Mouse (Mus musculus) ES-E14 (cell line): ENCODE measurements around the gene Fkbp6.

ENCODE experiments used
- CHD2 ChIP-seq: IDR thresholded peaks from 2 replicates; pipeline ENCODE4 v1.6.1; 2014; ENCODE audit warnings: mild to moderate bottlenecking, low read depth, low read length, inconsistent platforms
- HCFC1 ChIP-seq: IDR thresholded peaks from 2 replicates; pipeline ENCODE4 v1.6.1; 2012; ENCODE audit warnings: low read length, inconsistent platforms, borderline replicate concordance; ENCODE audit not compliant: insufficient read depth
- MAFK ChIP-seq: IDR thresholded peaks from 2 replicates; pipeline ENCODE4 v1.6.1; 2014; ENCODE audit warnings: mild to moderate bottlenecking, low read depth, low read length, inconsistent platforms; ENCODE audit not compliant: insufficient read depth
- ZC3H11A ChIP-seq: IDR thresholded peaks from 2 replicates; pipeline ENCODE4 v1.6.1; 2012; ENCODE audit warnings: low read depth, mild to moderate bottlenecking, inconsistent platforms, low read length, borderline replicate concordance
- ZNF384 ChIP-seq: IDR thresholded peaks from 2 replicates; pipeline ENCODE4 v1.6.1; 2012; ENCODE audit warnings: low read depth, low read length, inconsistent platforms

- no peak for TF ChIP-seq MAFK
- no peak for TF ChIP-seq HCFC1
- no peak for TF ChIP-seq CHD2
- no peak for TF ChIP-seq ZNF384
- no peak for TF ChIP-seq ZC3H11A
These were observed 46.0 kb upstream of the Fkbp6 start for GRCm38 (mm10) chr5:135395826-135396225.
